Mouse (Mus musculus): ENCODE data around the gene Ets2. TPM values are rescaled to one million over a fixed set of nuclear protein-coding genes. Genes with fewer than 3 reads are reported as not detected.
"Not testable (repeated sequence)": the region's sequence is repeated elsewhere in the genome, so short reads cannot be mapped to it uniquely, and the experiment has no call there.

Ets2 gene
- polyA plus RNA-seq, 1 experiment = 65.7 TPM

DNA sequence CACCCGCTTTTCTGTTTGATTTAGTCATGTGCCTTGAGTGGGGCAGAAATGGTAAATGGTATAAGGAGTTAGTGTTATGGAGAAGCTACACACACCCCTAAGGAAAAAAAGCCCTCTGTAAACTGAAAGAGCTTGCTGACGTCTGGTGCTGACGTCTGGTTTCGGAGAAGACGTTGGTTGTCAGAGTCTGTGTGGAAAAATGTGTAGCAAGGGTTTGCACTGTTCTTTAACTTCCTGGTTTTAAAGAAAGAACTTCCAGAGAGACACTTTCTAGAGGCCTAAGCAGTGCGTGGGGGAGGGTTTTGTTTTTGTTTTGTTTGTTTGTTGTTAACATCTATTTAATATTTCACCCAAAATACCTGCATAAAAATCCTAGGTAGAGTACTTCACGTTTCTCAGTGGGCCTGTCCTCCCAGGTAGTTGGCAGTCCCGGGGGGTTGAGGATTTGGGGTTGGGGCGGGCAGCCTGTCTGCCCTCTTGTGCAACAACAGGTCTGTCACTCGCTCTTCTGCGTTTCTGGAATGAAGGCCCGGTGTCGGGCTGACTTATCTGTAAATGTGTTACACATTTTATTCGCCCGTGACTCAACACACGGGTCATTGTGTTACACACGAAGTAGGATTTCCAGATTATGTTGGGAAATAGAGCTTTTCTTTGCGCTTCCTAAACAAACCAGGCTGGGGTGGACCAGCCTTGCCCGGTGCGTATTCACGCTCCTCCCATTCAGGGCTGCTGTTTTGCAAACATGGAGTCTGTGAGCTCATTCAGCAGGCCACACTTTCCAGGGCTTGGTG lies 6.5 kb downstream of the Ets2 start:
- Histone ChIP-seq H3K4me1 (ENCODE audit: control insufficient read depth, insufficient read depth, low read length) (no peaks in the 10 kb centered on the region; the same call in 1 of the 2 replicates), H3K4me3 (ENCODE audit: insufficient read depth, low read length) (no peak overlapping the region), H3K27ac (ENCODE audit: insufficient read depth, low read length) (no peak overlapping the region)
- TF ChIP-seq POLR2A (IDR thresholded peaks at IDR 0.05; ENCODE audit: low read depth, low read length) (no peak), CTCF (IDR thresholded peaks at IDR 0.05; ENCODE audit: borderline replicate concordance, insufficient read depth, low read length) (no peak)

DNA sequence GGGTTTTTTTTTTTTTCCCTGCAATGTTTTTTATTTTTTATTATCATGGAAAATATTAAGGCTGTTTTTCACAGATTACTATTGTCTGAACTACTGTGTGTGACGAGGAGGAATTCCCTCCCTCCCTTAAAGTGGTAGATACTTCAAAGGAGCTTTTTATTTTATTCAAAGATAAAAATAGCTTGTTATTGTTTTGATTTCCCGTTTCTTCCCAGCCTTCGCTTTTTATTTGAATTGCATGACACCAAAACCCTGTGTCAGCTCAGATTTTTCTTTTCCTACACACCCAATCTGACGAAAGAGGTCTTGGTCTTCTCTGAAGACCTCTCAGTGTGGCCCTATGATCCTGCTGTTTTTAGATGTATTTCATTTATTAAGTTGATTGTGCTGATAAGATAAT lies 7.3 kb downstream of the Ets2 start:
- Histone ChIP-seq H3K27ac (ENCODE audit: insufficient read depth, low read length) (no peak overlapping the region), H3K4me3 (ENCODE audit: insufficient read depth, low read length) (no peak overlapping the region), H3K4me1 (ENCODE audit: control insufficient read depth, insufficient read depth, low read length) (no peaks in the 10 kb centered on the region; the same call in 1 of the 2 replicates)
- TF ChIP-seq CTCF (IDR thresholded peaks at IDR 0.05; ENCODE audit: borderline replicate concordance, insufficient read depth, low read length) (no peak), POLR2A (IDR thresholded peaks at IDR 0.05; ENCODE audit: low read depth, low read length) (no peak)

- TF ChIP-seq CTCF (IDR thresholded peaks at IDR 0.05; ENCODE audit: borderline replicate concordance, insufficient read depth, low read length) = no peak
- no peak for TF ChIP-seq POLR2A (IDR thresholded peaks at IDR 0.05; ENCODE audit: low read depth, low read length)
- no peak overlapping the region for H3K4me3 ChIP-seq (ENCODE audit: insufficient read depth, low read length)
- H3K27ac ChIP-seq (ENCODE audit: insufficient read depth, low read length) = no peak overlapping the region
- H3K4me1 ChIP-seq (ENCODE audit: control insufficient read depth, insufficient read depth, low read length) = no peaks in the 10 kb centered on the region
Observed at GRCm38 (mm10) chr16:95710129-95710528, 8.3 kb downstream of the Ets2 start.

DNA sequence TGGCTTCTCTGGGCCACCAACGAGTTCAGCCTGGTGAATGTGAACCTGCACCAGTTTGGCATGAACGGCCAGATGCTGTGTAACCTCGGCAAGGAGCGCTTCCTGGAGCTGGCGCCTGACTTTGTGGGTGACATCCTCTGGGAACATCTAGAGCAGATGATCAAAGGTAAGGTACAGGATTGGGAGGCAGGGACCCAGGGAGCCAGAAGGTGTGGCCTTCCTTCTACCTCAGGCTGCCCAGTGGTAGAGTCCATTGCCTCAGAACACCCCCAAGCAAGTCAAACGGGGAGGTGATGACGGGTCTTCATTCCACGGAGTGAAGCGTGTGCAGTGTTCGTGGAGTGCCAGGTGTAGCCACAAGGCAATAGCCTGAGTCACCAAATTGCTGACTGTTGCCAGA lies 10.2 kb downstream of the Ets2 start:
- TF ChIP-seq POLR2A (IDR thresholded peaks at IDR 0.05; ENCODE audit: low read depth, low read length) (no peak), CTCF (IDR thresholded peaks at IDR 0.05; ENCODE audit: borderline replicate concordance, insufficient read depth, low read length) (no peak)

DNA sequence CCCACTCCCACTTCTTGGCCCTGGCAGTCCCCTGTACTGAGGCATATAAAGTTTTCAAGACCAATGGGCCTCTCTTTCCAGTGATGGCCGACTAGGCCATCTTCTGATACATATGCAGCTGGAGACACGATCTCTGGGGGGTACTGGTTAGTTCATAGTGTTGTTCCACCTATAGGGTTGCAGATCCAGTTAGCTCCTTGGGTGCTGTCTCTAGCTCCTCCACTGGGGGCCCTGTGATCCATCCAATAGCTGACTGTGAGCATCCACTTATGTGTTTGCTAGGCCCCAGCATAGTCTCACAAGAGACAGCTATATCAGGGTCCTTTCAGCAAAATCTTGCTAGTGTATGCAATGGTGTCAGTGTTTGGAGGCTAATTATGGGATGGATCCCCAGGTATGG lies 11.2 kb downstream of the Ets2 start:
- H3K27ac ChIP-seq (ENCODE audit: insufficient read depth, low read length); H3K4me3 ChIP-seq (ENCODE audit: insufficient read depth, low read length); H3K4me1 ChIP-seq (ENCODE audit: control insufficient read depth, insufficient read depth, low read length): not testable (repeated sequence)

More for the DNA sequence above, 10.2 kb downstream of the Ets2 start:
- Histone ChIP-seq H3K4me3 (ENCODE audit: insufficient read depth, low read length) (no peak overlapping the region), H3K27ac (ENCODE audit: insufficient read depth, low read length) (no peak overlapping the region), H3K4me1 (ENCODE audit: control insufficient read depth, insufficient read depth, low read length) (no peaks in the 10 kb centered on the region)

DNA sequence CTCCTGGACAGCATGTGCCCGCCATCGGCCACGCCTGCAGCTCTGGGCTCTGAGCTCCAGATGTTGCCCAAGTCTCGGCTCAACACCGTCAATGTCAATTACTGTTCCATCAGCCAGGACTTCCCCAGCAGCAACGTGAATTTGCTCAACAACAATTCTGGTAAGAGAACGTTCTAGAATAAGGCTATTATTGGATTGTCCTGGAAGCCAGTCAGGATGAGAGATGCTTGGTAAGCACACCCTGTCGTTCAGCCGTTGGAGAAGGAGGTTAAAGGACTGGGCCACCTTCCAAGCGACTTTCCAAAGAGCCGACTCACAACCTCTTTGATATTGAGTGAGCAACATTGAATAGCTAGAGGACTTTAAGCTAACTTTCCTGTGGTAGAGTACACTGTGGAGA lies 13.2 kb downstream of the Ets2 start:
- Histone ChIP-seq H3K4me1 (ENCODE audit: control insufficient read depth, insufficient read depth, low read length) (no peaks in the 10 kb centered on the region), H3K27ac (ENCODE audit: insufficient read depth, low read length) (no peak overlapping the region), H3K4me3 (ENCODE audit: insufficient read depth, low read length) (no peak overlapping the region)
- TF ChIP-seq POLR2A (IDR thresholded peaks at IDR 0.05; ENCODE audit: low read depth, low read length) (no peak), CTCF (IDR thresholded peaks at IDR 0.05; ENCODE audit: borderline replicate concordance, insufficient read depth, low read length) (no peak)

- TF ChIP-seq CTCF (IDR thresholded peaks at IDR 0.05; ENCODE audit: borderline replicate concordance, insufficient read depth, low read length) = no peak
Observed at GRCm38 (mm10) chr16:95716061-95716706, 14.3 kb downstream of the Ets2 start.

GRCm38 (mm10) chr16:95717631-95718030 lies 15.8 kb downstream of the Ets2 start:
- H3K4me3 ChIP-seq (ENCODE audit: insufficient read depth, low read length) = no peak overlapping the region
- no peaks in the 10 kb centered on the region for H3K4me1 ChIP-seq (ENCODE audit: control insufficient read depth, insufficient read depth, low read length)
- TF ChIP-seq CTCF (IDR thresholded peaks at IDR 0.05; ENCODE audit: borderline replicate concordance, insufficient read depth, low read length) = no peak
- TF ChIP-seq POLR2A (IDR thresholded peaks at IDR 0.05; ENCODE audit: low read depth, low read length) = no peak
- no peak overlapping the region for H3K27ac ChIP-seq (ENCODE audit: insufficient read depth, low read length)

More at GRCm38 (mm10) chr16:95716061-95716706, 14.3 kb downstream of the Ets2 start:
- H3K4me1 ChIP-seq (ENCODE audit: control insufficient read depth, insufficient read depth, low read length) = no peaks in the 10 kb centered on the region
- H3K4me3 ChIP-seq (ENCODE audit: insufficient read depth, low read length) = no peak overlapping the region
- no peak overlapping the region for H3K27ac ChIP-seq (ENCODE audit: insufficient read depth, low read length)

DNA sequence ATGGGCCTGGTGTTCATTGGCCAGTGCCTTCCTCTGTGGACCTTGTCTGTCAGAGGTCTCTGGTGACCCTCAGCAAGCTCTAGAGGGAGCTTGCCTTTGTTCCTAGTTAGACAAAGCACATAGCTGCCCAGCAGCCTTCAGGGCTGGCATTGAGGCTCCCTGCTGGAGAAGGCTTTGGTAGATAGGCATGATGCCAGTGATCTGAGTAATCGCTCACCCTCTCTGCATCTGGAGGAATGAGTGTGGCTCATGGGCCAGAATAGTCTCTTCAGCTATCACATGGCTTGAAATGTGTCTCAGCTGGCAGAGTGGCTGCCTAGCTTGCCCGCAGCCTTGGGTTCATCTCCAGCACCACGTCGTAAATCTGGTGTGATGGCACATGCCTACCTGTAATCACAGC lies 16.2 kb downstream of the Ets2 start:
- H3K4me1 ChIP-seq (ENCODE audit: control insufficient read depth, insufficient read depth, low read length) = no peaks in the 10 kb centered on the region
- H3K4me3 ChIP-seq (ENCODE audit: insufficient read depth, low read length) = no peak overlapping the region
- H3K27ac ChIP-seq (ENCODE audit: insufficient read depth, low read length) = no peak overlapping the region
- no peak for TF ChIP-seq POLR2A (IDR thresholded peaks at IDR 0.05; ENCODE audit: low read depth, low read length)
- TF ChIP-seq CTCF (IDR thresholded peaks at IDR 0.05; ENCODE audit: borderline replicate concordance, insufficient read depth, low read length) = no peak

GRCm38 (mm10) chr16:95720532-95720931 lies 18.7 kb downstream of the Ets2 start:
- Histone ChIP-seq H3K27ac (ENCODE audit: insufficient read depth, low read length) (no peak overlapping the region), H3K4me3 (ENCODE audit: insufficient read depth, low read length) (no peak overlapping the region), H3K4me1 (ENCODE audit: control insufficient read depth, insufficient read depth, low read length) (no peaks in the 10 kb centered on the region)
- no peak for TF ChIP-seq CTCF (IDR thresholded peaks at IDR 0.05; ENCODE audit: borderline replicate concordance, insufficient read depth, low read length)
- TF ChIP-seq POLR2A (IDR thresholded peaks at IDR 0.05; ENCODE audit: low read depth, low read length) = no peak
